Mouse (Mus musculus) G1E (cell line): ENCODE results near the gene Ubtd2. TPM values are rescaled to one million over a fixed set of nuclear protein-coding genes. Genes with fewer than 3 reads are reported as not detected.
A peak's percentile ranks its signal among the peaks of the same experiment; 100 is the strongest.

ENCODE experiments used
- ATAC-seq: 2 replicates; pipeline ENCODE4 v1.8.0; 2016; ENCODE audit warnings: mild to moderate bottlenecking; ENCODE audit not compliant: insufficient number of reproducible peaks, poor library complexity, low FRiP score, severe bottlenecking; ENCODE audit errors: extremely low read depth
- DNase-seq: peaks from one replicate; pipeline ENCODE4 v3.0.0; 2012; ENCODE audit warnings: low spot score
- H3K27me3 ChIP-seq: 2 replicates; pipeline ENCODE4 v1.6.1; 2012; ENCODE audit warnings: mild to moderate bottlenecking, low read length, inconsistent platforms; ENCODE audit not compliant: insufficient read depth
- H3K36me3 ChIP-seq: replicated peaks from 2 replicates; pipeline ENCODE3; 2012; ENCODE audit warnings: mild to moderate bottlenecking, inconsistent platforms
- H3K4me1 ChIP-seq: 2 replicates; pipeline ENCODE4 v1.6.1; 2012; ENCODE audit warnings: low read depth, low read length, inconsistent platforms, mixed read lengths; ENCODE audit not compliant: insufficient read depth
- H3K4me3 ChIP-seq: 2 replicates; pipeline ENCODE4 v1.5.1; 2012; ENCODE audit warnings: low read depth, mild to moderate bottlenecking, inconsistent platforms, low read length, moderate library complexity, mixed read lengths
- H3K9me3 ChIP-seq: replicated peaks from 2 replicates; pipeline ENCODE4 v1.6.1; 2012; ENCODE audit warnings: inconsistent platforms
- CTCF ChIP-seq: IDR thresholded peaks from 2 replicates; pipeline ENCODE4 v1.5.1; 2012; ENCODE audit warnings: low read depth, low read length, inconsistent platforms, mixed read lengths
- GATA1 ChIP-seq: IDR thresholded peaks from 2 replicates; pipeline ENCODE4 v1.6.1; 2012; ENCODE audit warnings: borderline replicate concordance, low read length, inconsistent platforms, mixed read lengths
- GATA2 ChIP-seq: IDR thresholded peaks from 2 replicates; pipeline ENCODE4 v1.6.1; 2012; ENCODE audit warnings: low read depth, low read length, inconsistent platforms, borderline replicate concordance
- POLR2AphosphoS5 ChIP-seq: IDR thresholded peaks from 2 replicates; pipeline ENCODE4 v1.6.1; 2012; ENCODE audit warnings: low read depth, low read length, inconsistent platforms; ENCODE audit not compliant: insufficient replicate concordance
- TAL1 ChIP-seq: conservative IDR thresholded peaks from 2 replicates; pipeline ENCODE4 v1.6.1; 2012; ENCODE audit warnings: low read depth, low read length, inconsistent platforms, mixed read lengths
- polyA plus RNA-seq: library from polyadenylated mRNA; stranded (reverse); fragments of >175 nt; gene quantifications from 2 replicates; pipeline ENCODE4 v1.2.3, GENCODE M21; 2012
- total RNA-seq, 2 experiments: library from RNA; stranded (forward) in 1 of 2; stranded (reverse) in 1 of 2; fragments of 200-1000 nt in 1 of 2; fragments of >200 nt in 1 of 2; fragmentation: Nextera tagmentation in 1 of 2; gene quantifications; 2 replicates each; pipeline ENCODE4 v1.2.3; 2014 to 2017

The Ubtd2 gene
- total and polyA plus RNA-seq, 3 experiments: 0.11 to 0.29 TPM; not detected in 1

DNA sequence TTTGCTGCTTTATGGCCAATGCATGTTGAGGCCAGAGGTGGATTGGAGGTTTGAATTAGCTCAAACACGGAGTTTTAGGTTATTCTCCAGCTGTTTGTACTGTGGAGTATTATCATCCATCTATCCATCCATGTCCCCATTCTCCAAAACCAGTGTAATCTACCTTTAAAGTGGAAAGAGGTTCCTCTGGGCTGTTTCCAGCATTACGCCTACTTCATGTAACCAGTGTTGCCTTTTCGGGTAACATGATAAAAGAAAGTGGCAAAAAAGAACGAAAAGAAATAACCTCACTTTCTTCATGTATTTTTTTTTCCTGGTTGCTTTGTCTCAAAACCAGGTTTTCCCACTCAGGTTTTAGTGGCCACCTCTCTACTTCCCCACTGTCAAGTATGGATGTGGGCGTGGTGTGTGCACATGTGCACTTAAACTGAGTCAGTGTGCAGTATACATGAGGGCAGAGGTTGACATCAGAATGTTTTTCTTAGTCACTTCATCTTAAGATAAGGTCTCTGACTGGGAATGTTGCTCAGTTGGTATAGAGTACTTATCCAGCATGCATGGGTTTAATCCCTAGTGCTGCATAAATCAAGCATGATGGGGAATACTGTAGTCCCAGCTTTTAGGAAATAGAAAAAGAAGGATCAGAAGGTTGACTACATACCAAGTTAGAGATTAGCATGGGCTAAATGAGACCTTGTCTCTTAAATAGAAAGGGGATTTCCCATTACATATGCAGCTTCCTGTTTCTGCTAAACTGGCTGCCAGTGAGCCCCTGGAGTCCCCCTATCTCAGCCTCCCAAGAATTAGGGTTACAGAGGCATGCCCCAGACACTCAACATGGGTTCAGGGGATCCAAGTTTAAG is 33.9 kb downstream of the Ubtd2 start:
- no peaks in the 10 kb centered on the region for H3K36me3 ChIP-seq

DNA sequence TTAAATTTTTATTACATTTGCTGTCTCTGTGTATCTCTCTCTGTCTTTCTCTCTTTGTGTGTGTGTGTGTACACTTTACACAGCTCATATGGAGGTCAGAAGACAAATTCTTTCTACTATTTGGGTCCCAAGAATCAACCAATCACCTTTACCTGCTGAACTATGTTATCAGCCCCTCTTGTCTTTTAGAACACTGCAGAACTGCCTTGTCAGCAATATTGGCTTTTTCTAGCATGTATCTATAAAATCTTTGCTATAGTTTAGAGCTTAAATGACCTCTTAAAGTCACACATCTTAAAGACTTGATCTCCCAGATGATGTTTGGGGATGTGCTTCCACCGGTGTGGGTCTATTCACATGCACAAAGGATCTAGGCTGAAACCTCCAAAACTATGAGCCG is 35.9 kb downstream of the Ubtd2 start:
- no peaks in the 10 kb centered on the region for H3K9me3 ChIP-seq
- no peak overlapping the region for H3K4me3 ChIP-seq
- TF ChIP-seq GATA1: no peak
- TF ChIP-seq GATA2: no peak
- TF ChIP-seq TAL1: no peak
- no peak for TF ChIP-seq CTCF
- TF ChIP-seq POLR2AphosphoS5: no peak
- no peak for DNase-seq
- H3K27me3 ChIP-seq: peaks cover 5% of the 10 kb centered on the region; the same call in 1 of the 2 replicates
- H3K4me1 ChIP-seq: no peaks in the 10 kb centered on the region
- ATAC-seq: no peak
- H3K36me3 ChIP-seq: no peaks in the 10 kb centered on the region

More for the DNA sequence above, 33.9 kb downstream of the Ubtd2 start:
- no peaks in the 10 kb centered on the region for H3K9me3 ChIP-seq
- DNase-seq (no peak), ATAC-seq (0 out of 2 replicates have a peak, but pooled peaks have one; percentile 22)
- peaks cover 5% of the 10 kb centered on the region; the same call in 1 of the 2 replicates for H3K27me3 ChIP-seq
- no peak overlapping the region for H3K4me3 ChIP-seq
- TF ChIP-seq GATA1 (no peak), GATA2 (no peak), POLR2AphosphoS5 (no peak), CTCF (no peak), TAL1 (no peak)
- no peaks in the 10 kb centered on the region for H3K4me1 ChIP-seq

DNA sequence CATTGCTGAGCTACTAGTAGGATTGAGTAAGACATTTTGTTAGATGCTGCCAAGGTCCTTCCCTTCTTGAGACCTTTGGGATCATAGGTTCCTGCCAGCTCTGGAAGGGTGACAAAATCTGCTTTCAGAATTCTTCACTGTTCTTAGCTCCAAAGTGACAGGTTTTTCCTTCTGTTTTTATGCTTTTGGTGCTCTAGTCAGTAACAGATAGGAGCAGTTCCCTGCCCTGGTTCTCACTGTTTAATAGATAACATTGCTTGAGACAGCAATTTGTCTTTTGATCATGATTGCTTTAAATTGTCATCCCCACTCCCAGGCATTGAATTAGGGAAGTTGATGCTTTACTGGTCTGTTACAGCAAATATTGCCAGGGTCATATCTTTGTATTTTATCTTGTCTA is 38.1 kb downstream of the Ubtd2 start:
- DNase-seq (no peak), ATAC-seq (no peak)
- Histone ChIP-seq H3K36me3 (no peaks in the 10 kb centered on the region), H3K9me3 (no peaks in the 10 kb centered on the region), H3K27me3 (no peaks in the 10 kb centered on the region; the same call in 1 of the 2 replicates), H3K4me1 (no peaks in the 10 kb centered on the region), H3K4me3 (no peak overlapping the region)
- no peak for TF ChIP-seq GATA2
- TF ChIP-seq GATA1: no peak
- TF ChIP-seq CTCF: no peak
- no peak for TF ChIP-seq POLR2AphosphoS5
- no peak for TF ChIP-seq TAL1

DNA sequence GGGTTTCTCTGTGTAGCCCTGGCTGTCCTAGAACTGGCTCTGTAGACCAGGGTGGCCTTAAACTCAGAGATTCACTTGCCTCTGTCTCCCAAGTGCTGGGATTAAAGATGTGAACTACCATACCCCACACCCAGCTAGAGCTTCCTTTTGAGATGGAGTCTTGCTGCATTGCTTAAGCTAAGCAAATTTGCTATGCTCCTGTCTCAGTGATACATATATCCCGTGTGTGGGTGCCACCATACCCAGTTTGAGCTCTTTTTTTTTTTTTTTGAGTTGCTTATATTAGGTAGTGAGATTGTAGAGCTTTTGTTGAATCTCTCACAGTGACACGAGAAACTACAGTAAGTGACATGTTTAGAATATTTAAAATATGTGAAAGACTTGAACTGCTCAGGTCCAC is 40.1 kb downstream of the Ubtd2 start:
- H3K4me3 ChIP-seq: no peak overlapping the region
- H3K9me3 ChIP-seq: no peaks in the 10 kb centered on the region
- ATAC-seq (no peak), DNase-seq (no peak)
- H3K36me3 ChIP-seq: no peaks in the 10 kb centered on the region
- TF ChIP-seq TAL1 (no peak), POLR2AphosphoS5 (no peak), CTCF (no peak)
- no peaks in the 10 kb centered on the region for H3K4me1 ChIP-seq
- no peaks in the 10 kb centered on the region; the same call in 1 of the 2 replicates for H3K27me3 ChIP-seq

DNA sequence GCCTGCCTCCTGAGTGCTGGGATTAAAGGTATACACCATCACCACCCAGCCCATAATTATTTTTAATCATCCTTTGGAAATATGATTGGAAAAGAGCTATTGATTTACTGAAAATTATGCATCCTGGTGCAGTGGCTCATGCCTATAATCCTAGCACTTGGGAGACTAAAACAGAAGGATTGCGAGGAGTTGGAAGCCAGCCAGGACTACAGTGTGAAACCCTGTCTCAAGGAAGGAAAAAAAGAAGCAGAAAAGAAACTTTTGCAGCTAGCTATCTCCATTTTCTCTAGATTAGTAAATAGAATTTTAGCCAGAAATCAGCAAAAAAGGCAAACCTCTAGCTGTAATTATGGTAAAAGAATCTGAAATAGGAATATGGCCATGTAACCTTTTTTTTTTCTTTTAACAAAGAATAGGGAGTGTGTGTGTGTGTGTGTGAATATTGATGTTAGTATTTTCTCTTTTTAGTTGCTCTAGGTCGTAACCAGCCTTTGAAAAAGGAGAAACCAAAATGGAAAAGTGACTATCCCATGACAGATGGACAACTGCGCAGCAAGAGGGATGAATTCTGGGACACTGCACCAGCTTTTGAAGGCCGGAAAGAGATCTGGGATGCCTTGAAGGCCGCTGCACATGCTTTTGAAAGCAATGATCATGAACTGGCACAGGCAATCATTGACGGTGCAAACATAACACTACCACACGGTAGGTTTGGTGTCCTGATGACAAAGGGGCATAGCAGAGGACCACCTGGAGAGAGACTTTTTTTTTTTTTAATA is 43.8 kb downstream of the Ubtd2 start:
- 0 out of 2 replicates have a peak, but pooled peaks cover 2% of the 10 kb centered on the region for H3K27me3 ChIP-seq
- no peak overlapping the region for H3K4me3 ChIP-seq
- no peaks in the 10 kb centered on the region for H3K36me3 ChIP-seq
- no peak for TF ChIP-seq GATA1
- TF ChIP-seq GATA2: no peak
- no peak for TF ChIP-seq CTCF
- no peak for TF ChIP-seq POLR2AphosphoS5
- TF ChIP-seq TAL1: no peak
- DNase-seq (no peak), ATAC-seq (no peak)
- H3K9me3 ChIP-seq: no peaks in the 10 kb centered on the region
- H3K4me1 ChIP-seq: no peaks in the 10 kb centered on the region

DNA sequence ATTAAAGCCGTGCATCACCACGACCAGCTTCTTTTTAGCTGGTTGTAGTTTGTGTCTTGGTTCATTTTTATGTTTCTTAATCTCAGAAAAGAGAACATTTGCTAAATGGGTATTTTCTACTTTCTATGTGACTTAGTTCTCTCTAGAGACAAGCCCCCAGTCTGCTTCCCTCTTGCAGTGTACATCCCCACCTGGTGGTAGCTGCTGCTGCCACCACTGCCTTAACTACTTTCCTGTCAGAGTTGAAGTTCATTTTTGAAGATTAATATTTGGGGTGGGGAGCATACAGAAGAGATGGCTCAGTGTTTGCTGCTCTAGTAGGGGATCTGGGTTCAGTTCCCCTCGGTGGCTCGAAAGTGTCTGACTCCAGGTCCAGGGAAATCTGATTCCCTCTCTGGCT is 44.8 kb downstream of the Ubtd2 start:
- TF ChIP-seq POLR2AphosphoS5 (no peak), GATA2 (no peak), GATA1 (no peak), TAL1 (no peak), CTCF (no peak)
- H3K36me3 ChIP-seq: no peaks in the 10 kb centered on the region
- H3K4me3 ChIP-seq: no peak overlapping the region
- ATAC-seq (no peak), DNase-seq (no peak)
- H3K9me3 ChIP-seq: no peaks in the 10 kb centered on the region
- H3K4me1 ChIP-seq: no peaks in the 10 kb centered on the region
- H3K27me3 ChIP-seq: 0 out of 2 replicates have a peak, but pooled peaks cover 2% of the 10 kb centered on the region
